Mouse (Mus musculus): Measurements from ENCODE around the gene Rgr.

Gene Rgr

GRCm38 (mm10) chr14:37048914-37049410 lies at the start of gene Rgr:
Gene Rgr (minus strand): TSS chr14:37048964.
- no peak for DNase-seq (ENCODE audit: low spot score)

- DNase-seq (ENCODE audit: low spot score), result no peak
Observed at GRCm38 (mm10) chr14:37097956-37098530, 49.3 kb upstream of the Rgr start, which contains the start of gene Cdhr1. Gene Cdhr1 (minus strand): TSS chr14:37098347.

GRCm38 (mm10) chr14:37095556-37095955 lies 46.8 kb upstream of the Rgr start:
- DNase-seq (ENCODE audit: low spot score), result no peak

DNA sequence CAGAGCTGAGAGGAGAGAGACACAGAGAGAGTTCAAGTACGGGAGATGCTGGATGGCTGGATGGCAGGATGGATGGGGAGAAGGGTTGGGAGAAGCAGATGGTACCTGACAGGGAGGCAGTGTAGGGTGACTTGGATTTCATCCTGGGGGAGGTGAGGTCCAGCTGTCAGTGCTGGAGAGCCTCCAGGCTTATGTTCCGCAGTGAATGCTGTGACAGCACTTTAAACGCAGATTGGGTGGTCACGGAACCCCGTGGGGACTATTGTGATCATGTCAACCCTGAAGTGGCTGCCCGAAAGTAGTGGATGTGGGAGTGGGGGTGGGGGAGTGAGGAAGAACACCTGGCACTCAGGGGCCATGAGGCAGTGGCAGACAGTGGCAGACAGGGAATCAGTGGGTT lies 45.7 kb upstream of the Rgr start:
- no peak for DNase-seq (ENCODE audit: low spot score)

DNA sequence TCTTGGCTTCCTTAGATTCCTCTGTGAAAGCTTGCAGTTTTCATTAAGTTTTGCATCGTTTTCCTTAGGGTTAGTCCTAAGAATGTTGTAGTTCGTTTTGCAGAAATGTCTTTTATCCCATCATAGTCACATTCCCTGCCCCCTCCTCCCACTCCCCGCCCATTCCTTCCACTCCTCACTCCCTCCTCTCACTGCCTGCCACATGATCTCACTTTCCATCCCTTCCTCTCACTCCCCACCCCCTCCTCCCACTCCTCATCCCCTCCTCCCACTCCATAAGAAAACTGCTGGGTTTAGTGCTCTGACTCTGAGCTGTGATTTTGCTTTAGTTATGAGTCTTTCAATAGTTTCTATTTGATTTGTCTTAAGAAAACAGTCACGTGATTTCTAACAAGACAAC lies 35.0 kb upstream of the Rgr start:
- no peak for DNase-seq (ENCODE audit: low spot score)

DNA sequence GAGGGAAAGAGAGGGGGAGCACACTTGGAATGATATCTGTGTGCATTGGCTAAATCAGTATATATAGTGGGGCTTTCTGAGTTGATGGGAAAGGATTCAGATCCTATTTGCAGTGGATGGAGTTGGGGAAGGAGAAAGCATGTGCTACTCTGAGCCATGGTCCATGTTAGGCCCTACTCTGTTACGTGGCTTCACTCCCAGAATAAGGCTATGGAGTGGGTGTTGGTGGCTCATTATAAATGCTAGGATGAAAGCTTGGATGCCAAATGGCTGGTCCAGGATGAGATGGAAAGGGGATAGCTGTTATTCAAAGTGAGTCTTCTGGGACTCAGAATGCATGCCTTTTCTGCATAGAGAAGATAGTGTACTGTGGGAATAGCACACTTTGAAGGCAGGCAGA lies 32.0 kb upstream of the Rgr start:
- no peak for DNase-seq (ENCODE audit: low spot score)

DNA sequence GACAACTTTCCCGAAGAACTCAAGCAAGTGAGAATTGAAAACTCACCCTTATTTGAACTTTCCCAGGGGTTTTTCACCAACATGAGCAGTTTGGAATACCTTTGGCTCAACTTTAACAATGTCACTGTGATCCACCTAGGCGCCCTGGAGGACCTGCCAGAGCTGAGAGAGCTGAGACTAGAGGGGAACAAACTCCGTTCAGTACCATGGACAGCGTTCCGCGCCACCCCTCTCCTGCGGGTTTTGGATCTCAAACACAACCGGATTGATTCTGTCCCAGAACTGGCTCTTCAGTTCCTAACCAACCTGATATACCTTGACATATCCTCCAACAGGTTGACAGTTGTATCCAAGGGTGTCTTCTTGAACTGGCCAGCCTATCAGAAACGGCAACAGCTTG lies 19.8 kb upstream of the Rgr start:
- no peak for DNase-seq (ENCODE audit: low spot score)

DNA sequence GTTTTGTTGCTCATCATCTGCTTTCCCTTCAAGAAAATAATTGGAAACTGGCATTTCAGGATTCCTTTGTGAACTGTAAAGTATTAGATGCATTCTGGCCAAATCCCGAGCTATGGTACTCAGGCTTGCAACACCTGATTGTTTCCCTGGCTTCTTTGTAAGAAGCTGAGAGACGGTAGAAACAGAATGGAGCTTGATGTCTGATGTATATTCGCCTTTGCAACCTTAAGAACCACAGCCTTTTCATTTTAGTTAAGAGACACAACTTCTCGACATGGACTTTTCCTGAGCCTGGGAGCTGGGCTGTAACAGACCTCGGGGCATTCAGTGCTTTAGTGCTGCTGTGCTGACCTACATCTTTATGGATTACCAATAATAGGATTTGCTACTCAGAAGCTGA lies 18.9 kb upstream of the Rgr start, which contains the start of gene Lrit2:
Lrit2 (plus strand) TSS at position 301 of the 400 bp plus-strand sequence.
- no peak for DNase-seq (ENCODE audit: low spot score)

DNA sequence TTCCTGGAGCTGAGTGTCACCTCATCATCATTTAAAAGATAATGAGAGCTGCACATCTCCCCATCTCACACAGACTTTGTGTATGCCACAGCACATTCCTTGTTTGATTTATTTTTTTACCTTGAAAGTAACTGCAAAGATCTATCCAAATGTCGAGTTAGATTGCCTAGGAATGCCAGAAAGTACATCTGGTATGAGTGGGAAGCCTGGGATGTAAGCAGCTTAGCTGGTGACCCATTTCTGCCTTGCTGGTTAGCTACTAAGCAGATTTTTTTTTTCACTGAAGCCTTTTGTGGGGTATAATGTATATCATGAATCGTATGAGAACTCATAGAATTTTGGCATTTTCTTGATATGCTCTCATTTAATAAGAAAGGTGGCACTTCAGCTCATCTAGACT lies 17.9 kb upstream of the Rgr start:
- no peak for DNase-seq (ENCODE audit: low spot score)

GRCm38 (mm10) chr14:37064849-37065248 lies 16.1 kb upstream of the Rgr start:
- no peak for DNase-seq (ENCODE audit: low spot score)

DNA sequence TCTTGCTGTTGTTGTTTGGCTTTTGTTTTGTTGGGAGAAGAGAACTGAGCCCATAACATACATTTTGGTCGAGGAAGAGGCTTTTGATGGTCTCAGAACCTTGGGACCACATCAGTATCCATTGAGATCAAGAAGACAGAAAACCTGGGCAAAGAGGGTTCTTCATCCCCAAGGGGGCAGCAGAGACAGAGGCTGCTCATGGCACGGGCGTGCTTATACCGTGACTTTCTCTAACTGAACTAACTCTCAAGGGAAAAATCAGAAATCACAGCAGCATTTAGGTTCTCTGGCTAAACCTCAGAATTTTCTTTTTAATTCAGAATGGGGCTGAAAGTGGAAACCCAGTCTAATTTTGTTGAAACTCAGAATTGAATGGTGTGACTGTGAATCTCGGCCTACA lies 14.3 kb downstream of the Rgr start:
- DNase-seq (ENCODE audit: low spot score), result no peak

DNA sequence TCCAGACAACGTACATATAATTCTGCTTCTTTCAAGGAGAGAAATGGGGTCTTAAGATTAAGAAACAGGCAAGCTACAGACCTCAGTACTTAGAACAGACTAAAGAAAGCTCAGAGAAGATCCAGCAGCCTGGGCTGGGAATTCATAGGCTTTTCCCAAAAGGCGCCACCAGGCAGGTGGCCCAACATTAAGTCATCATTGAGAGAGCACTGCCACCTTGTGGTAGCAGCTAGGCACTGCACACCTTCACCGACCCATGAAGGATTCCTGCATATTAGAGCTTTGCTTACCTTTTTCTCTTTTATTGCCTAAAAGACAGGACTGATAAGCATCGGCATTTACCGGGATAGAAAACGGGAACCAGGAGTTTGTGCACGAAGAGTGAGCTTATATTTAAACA lies 15.5 kb downstream of the Rgr start:
- DNase-seq (ENCODE audit: low spot score), result peak; percentile 24

- DNase-seq (ENCODE audit: low spot score), result no peak
Observed at GRCm38 (mm10) chr14:37032481-37033104, 16.2 kb downstream of the Rgr start.

- DNase-seq (ENCODE audit: low spot score), result no peak
Observed at GRCm38 (mm10) chr14:37028555-37028954, 20.2 kb downstream of the Rgr start.

DNA sequence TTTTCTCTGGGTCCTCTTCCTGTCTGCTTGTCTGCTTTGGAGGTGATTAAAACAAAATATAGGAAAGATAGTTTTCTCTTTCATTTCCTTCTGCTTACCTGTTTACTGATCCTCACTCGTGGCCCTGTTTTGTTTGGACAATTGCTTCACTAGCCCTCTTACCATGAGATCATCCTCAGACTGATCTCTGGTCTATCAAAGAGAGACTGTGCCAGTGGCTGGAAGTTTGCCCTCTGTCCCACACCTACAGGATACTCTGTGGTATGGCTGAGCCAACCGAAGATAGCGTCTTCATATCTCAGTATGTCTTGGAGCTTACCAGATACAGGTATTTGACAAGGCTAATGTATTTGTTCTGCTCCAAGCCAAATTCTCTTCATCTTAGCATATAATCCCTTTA lies 20.8 kb downstream of the Rgr start:
- DNase-seq (ENCODE audit: low spot score), result no peak

DNA sequence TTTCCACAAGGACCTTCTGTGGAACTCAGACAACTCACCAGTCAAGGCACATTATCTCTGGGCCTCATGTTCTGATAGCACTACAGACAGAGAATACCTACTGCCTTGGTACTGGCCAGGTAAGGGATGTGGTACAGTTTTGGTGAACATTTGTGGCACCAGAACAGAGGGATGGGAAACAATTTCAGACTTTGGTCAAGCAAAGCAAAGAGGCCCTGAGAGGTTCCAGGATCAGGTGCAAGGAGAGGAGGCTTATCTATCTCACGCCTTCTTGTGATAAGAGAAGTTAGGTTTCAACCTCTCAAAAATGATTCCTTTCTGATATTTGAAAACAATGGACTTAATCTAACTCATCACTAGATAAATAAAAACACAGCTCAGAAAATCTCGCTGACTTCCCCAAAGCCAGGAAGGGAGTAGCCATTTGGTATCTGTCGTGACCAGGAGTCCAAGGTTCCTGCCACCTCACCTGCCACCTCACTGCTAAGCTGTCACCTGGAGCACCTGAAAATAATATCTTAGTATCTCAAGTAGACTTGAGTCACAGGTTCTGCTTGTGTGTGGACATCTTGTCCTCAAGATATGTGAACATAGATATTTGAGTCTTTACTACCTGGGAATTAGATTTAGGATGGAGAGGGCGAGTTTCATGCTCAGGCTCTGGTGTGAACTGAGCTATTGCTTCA lies 21.4 kb downstream of the Rgr start:
- DNase-seq (ENCODE audit: low spot score), result no peak

DNA sequence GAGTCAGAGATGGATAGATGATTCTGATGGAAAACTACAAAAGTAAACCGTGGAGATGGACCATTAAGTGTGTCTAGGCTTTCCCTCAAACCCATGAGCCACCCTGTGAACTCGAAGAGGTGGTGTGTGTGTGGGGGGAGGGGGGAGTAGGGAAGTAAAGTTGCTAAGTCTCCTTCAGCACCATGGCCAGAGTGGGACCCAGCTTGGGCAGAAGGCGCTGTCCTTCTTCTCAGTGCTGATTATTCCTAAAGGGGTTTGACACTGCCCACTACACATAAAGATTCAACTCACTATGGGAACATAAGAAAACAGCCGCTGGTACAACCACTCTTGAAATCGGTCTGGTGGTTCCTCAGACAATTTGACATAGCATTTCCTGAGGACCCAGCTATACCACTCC lies 32.9 kb downstream of the Rgr start:
- no peak for DNase-seq (ENCODE audit: low spot score)

- no peak for DNase-seq (ENCODE audit: low spot score)
Observed at GRCm38 (mm10) chr14:37013644-37014043, 35.1 kb downstream of the Rgr start.

GRCm38 (mm10) chr14:37009686-37010085 lies 39.1 kb downstream of the Rgr start:
- DNase-seq (ENCODE audit: low spot score), result no peak

DNA sequence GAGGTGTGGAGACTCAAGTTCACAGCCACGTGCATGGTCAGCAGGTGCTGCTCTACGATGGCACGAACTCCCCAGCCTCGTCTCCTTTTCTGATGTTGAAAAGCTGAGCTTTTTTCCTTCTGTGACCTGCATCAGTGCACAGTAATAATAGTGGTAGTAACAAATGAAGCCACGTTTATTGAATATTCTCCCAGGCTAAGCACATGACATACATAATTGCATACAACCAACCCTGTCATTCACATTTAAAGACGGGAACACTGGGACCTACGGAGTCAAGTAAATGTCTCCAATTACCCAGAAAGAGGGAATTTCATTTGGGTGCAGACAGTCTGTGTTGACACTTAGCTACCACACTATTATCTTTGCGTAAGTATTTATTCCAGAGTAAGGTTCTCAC lies 42.3 kb downstream of the Rgr start:
- DNase-seq (ENCODE audit: low spot score), result no peak

DNA sequence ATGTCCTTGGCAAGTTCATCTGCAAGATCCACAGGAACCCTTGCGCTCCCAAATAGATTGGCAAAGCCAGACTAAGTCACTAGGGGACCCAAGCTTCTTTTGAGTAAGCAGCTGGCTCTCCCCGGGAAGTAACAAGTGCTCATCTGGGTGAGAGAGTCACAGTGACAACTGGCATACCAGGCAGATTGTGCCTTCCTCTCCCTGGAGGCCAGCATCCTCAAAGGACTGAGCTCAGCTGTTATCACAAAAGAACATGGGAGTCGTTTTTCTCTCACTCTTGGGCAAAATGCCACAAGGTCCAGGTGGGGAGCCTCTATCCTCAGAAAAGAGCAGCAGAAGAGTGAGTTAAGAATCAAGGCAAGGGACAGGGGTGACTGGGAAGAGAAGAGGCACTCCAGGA lies 42.9 kb downstream of the Rgr start:
- no peak for DNase-seq (ENCODE audit: low spot score)

GRCm38 (mm10) chr14:37003431-37004095 lies 45.2 kb downstream of the Rgr start:
- DNase-seq (ENCODE audit: low spot score), result no peak

GRCm38 (mm10) chr14:37002852-37003251 lies 45.9 kb downstream of the Rgr start:
- no peak for DNase-seq (ENCODE audit: low spot score)
